Mouse (Mus musculus) midbrain, embryonic 11.5 days (tissue): Measurements from ENCODE around the gene Samd4. TPM values are rescaled to one million over a fixed set of nuclear protein-coding genes. Genes with fewer than 3 reads are reported as not detected.

Experiments used
- ATAC-seq: fragments of 200-750 bp; cut with Nextera tagmentation; 2 replicates; pipeline ENCODE4 v1.8.0; 2017; ENCODE audit warnings: moderate TSS enrichment, moderate library complexity; ENCODE audit not compliant: low FRiP score
- DNase-seq: peaks from one replicate; pipeline ENCODE4 v3.0.0; 2015; ENCODE audit warnings: low spot score; ENCODE audit errors: missing footprints
- H3K27ac ChIP-seq: fragments of 300-500 bp; sonication (generic); 2 replicates; pipeline ENCODE4 v1.5.1; 2014; ENCODE audit warnings: low read depth, low read length
- H3K27me3 ChIP-seq: fragments of 300-500 bp; sonication (generic); 2 replicates; pipeline ENCODE4 v1.6.1; 2014; ENCODE audit warnings: mild to moderate bottlenecking, low read length, moderate library complexity, mixed read lengths; ENCODE audit not compliant: control insufficient read depth, insufficient read depth
- H3K36me3 ChIP-seq: fragments of 300-500 bp; sonication (generic); 2 replicates; pipeline ENCODE4 v1.6.1; 2014; ENCODE audit warnings: mild to moderate bottlenecking, low read length, moderate library complexity, mixed read lengths; ENCODE audit not compliant: control insufficient read depth, insufficient read depth
- H3K4me1 ChIP-seq: fragments of 300-500 bp; sonication (generic); 2 replicates; pipeline ENCODE4 v1.6.1; 2014; ENCODE audit warnings: low read length; ENCODE audit not compliant: control insufficient read depth, insufficient read depth
- H3K4me2 ChIP-seq: fragments of 300-500 bp; sonication (generic); 2 replicates; pipeline ENCODE4 v1.6.1; 2014; ENCODE audit warnings: mild to moderate bottlenecking, moderate library complexity
- H3K4me3 ChIP-seq: fragments of 300-500 bp; sonication (generic); 2 replicates; pipeline ENCODE4 v1.5.1; 2014; ENCODE audit warnings: low read depth, low read length
- H3K9ac ChIP-seq: fragments of 300-500 bp; sonication (generic); 2 replicates; pipeline ENCODE4 v1.6.1; 2014; ENCODE audit warnings: low read length
- H3K9me3 ChIP-seq: fragments of 300-500 bp; sonication (generic); 2 replicates; pipeline ENCODE4 v1.6.1; 2016; ENCODE audit warnings: low read length; ENCODE audit not compliant: control insufficient read depth
- WGBS: fragments of 180-500 bp; shearing (Covaris S2); extraction: QIAGEN DNeasy Blood & Tissue Kit; methylation state at CpG from one replicate; pipeline ENCODE4 v1.1.7; 2014; 5-methylcytosine and 5-hydroxymethylcytosine counted together
- polyA plus RNA-seq: library from polyadenylated mRNA; unstranded; fragments of >200 nt; fragmentation: Nextera tagmentation; extraction: Ambion mirVana; gene quantifications from 2 replicates; pipeline ENCODE4 v1.2.1, GENCODE M21; 2014

Samd4 gene
- polyA plus RNA-seq, 1 experiment from 2014 or later = 2.8 TPM

GRCm38 (mm10) chr14:47015618-47016017 lies 133.0 kb downstream of the Samd4 start:
- WGBS = 94% methylated on average over 3 of the region's 3 CpGs
- no peaks in the 10 kb centered on the region for H3K27me3 ChIP-seq
- H3K36me3 ChIP-seq = no peaks in the 10 kb centered on the region
- no peak overlapping the region for H3K4me2 ChIP-seq
- H3K9ac ChIP-seq = no peak overlapping the region
- DNase-seq = no peak
- no peak overlapping the region for H3K27ac ChIP-seq
- H3K9me3 ChIP-seq = no peaks in the 10 kb centered on the region
- H3K4me1 ChIP-seq = peaks cover 8% of the 10 kb centered on the region; the same call in 1 of the 2 replicates
- ATAC-seq = no peak
- H3K4me3 ChIP-seq = no peak overlapping the region

DNA sequence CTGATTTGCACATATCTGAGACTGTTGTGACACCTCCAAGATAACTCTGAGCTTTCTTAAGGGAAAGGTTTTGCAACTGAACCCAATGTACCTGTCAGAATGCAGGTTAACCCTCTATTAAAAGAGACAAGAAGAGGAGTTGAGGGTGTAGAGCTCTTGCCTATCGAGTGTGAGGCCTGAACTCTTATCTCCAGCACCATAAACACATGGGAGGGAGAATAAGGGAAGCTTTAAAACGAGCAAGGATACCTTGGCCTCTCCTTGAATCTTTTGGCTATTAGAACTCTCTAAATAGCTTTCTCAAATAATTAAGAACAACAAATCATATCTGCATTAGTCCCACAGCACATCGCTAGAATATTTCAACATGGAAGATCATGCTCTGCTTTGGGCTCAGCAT lies 135.0 kb downstream of the Samd4 start:
- Histone ChIP-seq H3K4me1 (no peaks in the 10 kb centered on the region), H3K9ac (no peak overlapping the region), H3K4me3 (no peak overlapping the region), H3K9me3 (no peaks in the 10 kb centered on the region), H3K27me3 (no peaks in the 10 kb centered on the region), H3K27ac (no peak overlapping the region), H3K4me2 (no peak overlapping the region), H3K36me3 (no peaks in the 10 kb centered on the region)
- ATAC-seq (no peak), DNase-seq (no peak)
- 90% methylated on average over 3 of the region's 3 CpGs for WGBS

DNA sequence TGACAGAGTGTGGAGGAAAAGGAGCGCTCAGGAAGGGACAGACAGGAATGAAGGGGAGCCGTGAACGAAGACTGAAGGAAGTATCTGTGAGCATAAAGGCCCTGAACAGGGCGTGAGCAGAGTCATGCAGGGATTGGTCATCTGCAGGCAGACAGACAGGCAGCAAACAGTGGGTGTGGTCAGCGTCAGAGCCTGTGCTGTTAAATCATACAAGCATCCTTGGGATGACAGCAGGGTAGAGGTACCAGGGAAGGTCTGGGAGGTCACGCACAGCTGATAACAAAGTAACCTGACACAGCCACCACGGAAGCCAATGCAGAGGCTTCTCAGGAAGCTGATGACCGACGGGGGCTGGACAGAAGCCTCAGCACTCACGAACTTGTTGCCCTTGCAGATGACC lies 138.2 kb downstream of the Samd4 start:
- H3K36me3 ChIP-seq = no peaks in the 10 kb centered on the region
- H3K4me2 ChIP-seq = no peak overlapping the region
- DNase-seq (no peak), ATAC-seq (no peak)
- no peak overlapping the region for H3K4me3 ChIP-seq
- no peaks in the 10 kb centered on the region for H3K4me1 ChIP-seq
- no peaks in the 10 kb centered on the region for H3K9me3 ChIP-seq
- 76% methylated on average over 10 of the region's 10 CpGs for WGBS
- H3K27me3 ChIP-seq = no peaks in the 10 kb centered on the region
- H3K27ac ChIP-seq = no peak overlapping the region
- H3K9ac ChIP-seq = no peak overlapping the region

GRCm38 (mm10) chr14:47023529-47023928 lies 140.9 kb downstream of the Samd4 start:
- Histone ChIP-seq H3K9me3 (no peaks in the 10 kb centered on the region), H3K4me1 (no peaks in the 10 kb centered on the region), H3K27me3 (no peaks in the 10 kb centered on the region), H3K9ac (no peak overlapping the region), H3K4me2 (no peak overlapping the region), H3K4me3 (no peak overlapping the region), H3K27ac (no peak overlapping the region), H3K36me3 (no peaks in the 10 kb centered on the region)
- ATAC-seq = no peak
- DNase-seq = no peak
- 97% methylated on average over 9 of the region's 9 CpGs for WGBS

GRCm38 (mm10) chr14:47027431-47028118 lies 144.9 kb downstream of the Samd4 start:
- H3K9ac ChIP-seq = no peak overlapping the region
- 85% methylated on average over 6 of the region's 6 CpGs for WGBS
- no peak for DNase-seq
- H3K4me2 ChIP-seq = no peak overlapping the region
- no peaks in the 10 kb centered on the region for H3K27me3 ChIP-seq
- no peak overlapping the region for H3K27ac ChIP-seq
- ATAC-seq = no peak
- peaks cover 3% of the 10 kb centered on the region; the same call in 1 of the 2 replicates for H3K4me1 ChIP-seq
- no peak overlapping the region for H3K4me3 ChIP-seq
- H3K9me3 ChIP-seq = no peaks in the 10 kb centered on the region
- H3K36me3 ChIP-seq = no peaks in the 10 kb centered on the region

DNA sequence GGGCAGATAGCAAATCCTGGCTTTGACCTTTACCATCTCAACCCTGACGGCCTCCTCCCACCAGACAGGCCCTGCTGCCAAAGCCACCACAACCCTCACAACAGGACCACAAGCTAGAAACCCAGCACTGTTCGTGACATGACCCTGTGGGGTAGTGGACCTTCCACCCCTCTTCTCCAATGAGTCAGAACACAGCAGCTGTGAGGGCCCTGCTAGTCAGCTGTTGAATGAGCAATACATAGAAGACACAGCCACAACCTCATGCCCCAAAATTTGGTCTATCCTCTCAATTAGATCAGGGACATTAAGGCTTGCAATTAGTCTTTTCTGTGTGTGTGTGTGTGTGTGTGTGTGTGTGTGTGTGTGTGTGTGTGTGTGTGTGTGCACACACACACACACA lies 148.9 kb downstream of the Samd4 start:
- H3K4me3 ChIP-seq = no peak overlapping the region
- peaks cover 3% of the 10 kb centered on the region; the same call in 1 of the 2 replicates for H3K4me1 ChIP-seq
- H3K9me3 ChIP-seq = no peaks in the 10 kb centered on the region
- no peak overlapping the region for H3K4me2 ChIP-seq
- no peaks in the 10 kb centered on the region for H3K36me3 ChIP-seq
- ATAC-seq (no peak), DNase-seq (no peak)
- H3K9ac ChIP-seq = no peak overlapping the region
- H3K27me3 ChIP-seq = no peaks in the 10 kb centered on the region
- no peak overlapping the region for H3K27ac ChIP-seq
- WGBS = 59% methylated on average over 2 of the region's 2 CpGs

GRCm38 (mm10) chr14:47032140-47032539 lies 149.5 kb downstream of the Samd4 start:
- Histone ChIP-seq H3K27me3 (no peaks in the 10 kb centered on the region), H3K9ac (no peak overlapping the region), H3K4me3 (no peak overlapping the region), H3K4me1 (peaks cover 3% of the 10 kb centered on the region; the same call in 1 of the 2 replicates), H3K4me2 (no peak overlapping the region), H3K9me3 (no peaks in the 10 kb centered on the region), H3K27ac (no peak overlapping the region), H3K36me3 (no peaks in the 10 kb centered on the region)
- ATAC-seq (0 out of 2 replicates have a peak, but pooled peaks have one; percentile 35), DNase-seq (no peak)
- WGBS = 45% methylated on average over 4 of the region's 4 CpGs

- no peak overlapping the region for H3K27ac ChIP-seq
- H3K4me1 ChIP-seq = peaks cover 3% of the 10 kb centered on the region; the same call in 1 of the 2 replicates
- no peak for DNase-seq
- ATAC-seq = no peak
- H3K36me3 ChIP-seq = no peaks in the 10 kb centered on the region
- no peak overlapping the region for H3K4me2 ChIP-seq
- H3K27me3 ChIP-seq = no peaks in the 10 kb centered on the region
- no peak overlapping the region for H3K4me3 ChIP-seq
- no peaks in the 10 kb centered on the region for H3K9me3 ChIP-seq
- 95% methylated on average over 5 of the region's 5 CpGs for WGBS
- no peak overlapping the region for H3K9ac ChIP-seq
These were observed 150.8 kb downstream of the Samd4 start for GRCm38 (mm10) chr14:47033423-47033822.

DNA sequence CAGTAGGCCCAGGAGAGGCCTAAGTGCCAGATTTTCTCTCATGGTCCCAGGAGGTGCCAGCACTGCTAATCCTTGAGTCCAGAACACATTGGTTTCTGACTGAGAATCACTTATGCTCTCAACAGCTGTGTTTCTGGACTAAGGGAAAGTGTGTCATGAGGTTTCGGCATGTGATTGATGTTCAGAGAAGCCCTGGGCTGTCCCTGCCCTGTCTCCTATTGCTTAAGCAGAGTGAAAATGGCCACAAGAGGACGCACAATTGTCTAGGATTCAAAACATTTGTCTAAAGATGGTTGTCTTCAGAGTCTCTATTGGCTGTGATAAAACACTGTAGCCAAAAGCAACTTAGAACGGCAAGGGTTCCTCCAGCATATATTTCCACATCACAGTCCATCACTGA lies 159.0 kb downstream of the Samd4 start:
- Histone ChIP-seq H3K9ac (no peak overlapping the region), H3K36me3 (no peaks in the 10 kb centered on the region), H3K9me3 (no peaks in the 10 kb centered on the region), H3K4me2 (no peak overlapping the region), H3K27me3 (no peaks in the 10 kb centered on the region), H3K27ac (no peak overlapping the region), H3K4me1 (no peaks in the 10 kb centered on the region), H3K4me3 (no peak overlapping the region)
- ATAC-seq (no peak), DNase-seq (no peak)
- WGBS = 97% methylated on average over 3 of the region's 3 CpGs
